Mouse (Mus musculus) CH12.LX (cell line): Measurements from ENCODE around the gene Klc1. TPM values are rescaled to one million over a fixed set of nuclear protein-coding genes. Genes with fewer than 3 reads are reported as not detected.

Experiments
- DNase-seq: peaks from one replicate; pipeline ENCODE4 v3.0.0-alpha.2; 2013; ENCODE audit errors: extremely low read depth
- H3K27ac ChIP-seq: 2 replicates; pipeline ENCODE4 v1.5.1; 2012; ENCODE audit warnings: low read depth, mild to moderate bottlenecking, control low read depth, moderate library complexity; ENCODE audit not compliant: insufficient read depth
- H3K27me3 ChIP-seq: replicated peaks from 2 replicates; pipeline ENCODE3; 2012; ENCODE audit warnings: inconsistent platforms
- H3K36me3 ChIP-seq, 2 experiments: replicated peaks in 1 of 2; 2 replicates each; pipeline versions ENCODE3 to v1.6.1; 2012; ENCODE audit warnings: inconsistent platforms in 1 of 2, low read length in 1 of 2, mild to moderate bottlenecking in 1 of 2, mixed read lengths in 1 of 2, moderate library complexity in 1 of 2; ENCODE audit not compliant: control insufficient read depth in 1 of 2, insufficient read depth in 1 of 2
- H3K4me1 ChIP-seq, 2 experiments: 2 replicates each; pipeline ENCODE4 v1.6.1; 2012; ENCODE audit warnings: inconsistent platforms in 1 of 2, moderate library complexity in 1 of 2; ENCODE audit not compliant: insufficient read depth in 2 of 2, control insufficient read depth in 1 of 2
- H3K4me2 ChIP-seq: 2 replicates; pipeline ENCODE4 v1.6.1; 2012; ENCODE audit warnings: low read depth, mild to moderate bottlenecking, control low read depth; ENCODE audit not compliant: poor library complexity, insufficient read depth, severe bottlenecking
- H3K4me3 ChIP-seq, 3 experiments: fragments of 150-350 bp in 1 of 3; sonication (generic) in 1 of 3; replicated peaks in 1 of 3; 2 replicates each; pipeline versions ENCODE3 to v1.5.1; 2011 to 2012; ENCODE audit warnings: low read depth in 2 of 3, low read length in 2 of 3, mild to moderate bottlenecking in 2 of 3, moderate library complexity in 2 of 3, control low read depth in 1 of 3, improper control_type of control experiment in 1 of 3, inconsistent platforms in 1 of 3, mixed read lengths in 1 of 3; ENCODE audit not compliant: poor library complexity in 1 of 3
- H3K79me2 ChIP-seq: replicated peaks from 2 replicates; pipeline ENCODE4 v1.6.1; 2012; ENCODE audit warnings: mild to moderate bottlenecking, moderate library complexity; ENCODE audit not compliant: control insufficient read depth, poor library complexity, insufficient read depth, severe bottlenecking; ENCODE audit errors: extremely low read depth
- H3K9ac ChIP-seq: 2 replicates; pipeline ENCODE4 v1.6.1; 2012; ENCODE audit warnings: low read depth, mild to moderate bottlenecking, control low read depth, moderate library complexity; ENCODE audit not compliant: insufficient read depth
- H3K9me3 ChIP-seq: replicated peaks from 2 replicates; pipeline ENCODE3; 2012; ENCODE audit warnings: low read length, inconsistent platforms, mixed read lengths
- CHD1 ChIP-seq: IDR thresholded peaks from 2 replicates; pipeline ENCODE4 v1.6.1; 2012; ENCODE audit warnings: low read depth, low read length, improper control_type of control experiment, inconsistent platforms
- CTCF ChIP-seq, 2 experiments: IDR thresholded peaks in 1 of 2; conservative IDR thresholded peaks in 1 of 2; 2 replicates each; pipeline ENCODE4 v1.5.1; 2011 to 2012; ENCODE audit warnings: low read depth in 2 of 2, low read length in 2 of 2, improper control_type of control experiment in 1 of 2, inconsistent platforms in 1 of 2, mild to moderate bottlenecking in 1 of 2, moderate library complexity in 1 of 2
- E2F4 ChIP-seq: IDR thresholded peaks from 2 replicates; pipeline ENCODE4 v1.6.1; 2011; ENCODE audit warnings: low read depth, low read length, improper control_type of control experiment; ENCODE audit not compliant: insufficient replicate concordance
- EP300 ChIP-seq: IDR thresholded peaks from 2 replicates; pipeline ENCODE4 v1.6.1; 2011; ENCODE audit warnings: low read length, improper control_type of control experiment
- ETS1 ChIP-seq: conservative IDR thresholded peaks from 2 replicates; pipeline ENCODE4 v1.6.1; 2012; ENCODE audit warnings: low read depth, mild to moderate bottlenecking, inconsistent platforms, low read length, improper control_type of control experiment, moderate library complexity
- GABPA ChIP-seq: IDR thresholded peaks from 2 replicates; pipeline ENCODE4 v1.6.1; 2012; ENCODE audit warnings: low read depth, low read length, improper control_type of control experiment, inconsistent platforms; ENCODE audit not compliant: insufficient replicate concordance
- HCFC1 ChIP-seq: IDR thresholded peaks from 2 replicates; pipeline ENCODE4 v1.6.1; 2012; ENCODE audit warnings: low read depth, mild to moderate bottlenecking, inconsistent platforms, low read length, improper control_type of control experiment
- IRF4 ChIP-seq: IDR thresholded peaks from 2 replicates; pipeline ENCODE4 v1.6.1; 2014; ENCODE audit warnings: low read depth, mild to moderate bottlenecking, inconsistent platforms, low read length, improper control_type of control experiment
- MAX ChIP-seq: IDR thresholded peaks from 2 replicates; pipeline ENCODE4 v1.6.1; 2011; ENCODE audit warnings: low read length, improper control_type of control experiment
- MAZ ChIP-seq: IDR thresholded peaks from 2 replicates; pipeline ENCODE4 v1.6.1; 2012; ENCODE audit warnings: low read depth, mild to moderate bottlenecking, inconsistent platforms, low read length, improper control_type of control experiment, moderate library complexity
- MEF2A ChIP-seq: IDR thresholded peaks from 2 replicates; pipeline ENCODE4 v1.6.1; 2014; ENCODE audit warnings: low read depth, mild to moderate bottlenecking, inconsistent platforms, low read length, improper control_type of control experiment, borderline replicate concordance
- NELFE ChIP-seq: IDR thresholded peaks from 2 replicates; pipeline ENCODE4 v1.6.1; 2011; ENCODE audit warnings: low read depth, low read length, improper control_type of control experiment
- NRF1 ChIP-seq: IDR thresholded peaks from 2 replicates; pipeline ENCODE4 v1.6.1; 2014; ENCODE audit warnings: low read depth, mild to moderate bottlenecking, inconsistent platforms, low read length, improper control_type of control experiment, moderate library complexity
- UBTF ChIP-seq: IDR thresholded peaks from 2 replicates; pipeline ENCODE4 v1.6.1; 2012; ENCODE audit warnings: low read depth, mild to moderate bottlenecking, inconsistent platforms, low read length, improper control_type of control experiment, moderate library complexity
- USF1 ChIP-seq: IDR thresholded peaks from 2 replicates; pipeline ENCODE4 v1.6.1; 2014; ENCODE audit warnings: low read depth, mild to moderate bottlenecking, inconsistent platforms, low read length, improper control_type of control experiment
- ZC3H11A ChIP-seq: IDR thresholded peaks from 2 replicates; pipeline ENCODE4 v1.6.1; 2012; ENCODE audit warnings: low read depth, mild to moderate bottlenecking, inconsistent platforms, low read length, improper control_type of control experiment
- ZMIZ1 ChIP-seq: IDR thresholded peaks from 2 replicates; pipeline ENCODE4 v1.6.1; 2012; ENCODE audit warnings: low read depth, mild to moderate bottlenecking, inconsistent platforms, low read length, improper control_type of control experiment
- dilution Hi-C: fragments of 300-500 bp; cut with MboI; formaldehyde crosslinking; loops from 2 replicates; pipeline ENCODE4 v1.14.3; 2020; ENCODE audit warnings: low sequenced_read_pairs; ENCODE audit not compliant: extremely low pct_unique_long_range_greater_than_20kb, extremely low pct_ligation_motif_present
- in situ Hi-C: fragments of 300-500 bp; cut with MboI; formaldehyde crosslinking; loops from 3 replicates; pipeline ENCODE4 v1.14.3; 2019; ENCODE audit warnings: low sequenced_read_pairs, low pct_ligation_motif_present, low pct_unique_long_range_greater_than_20kb, mixed read lengths
- polyA plus RNA-seq: library from polyadenylated mRNA; unstranded; fragments of >175 nt; gene quantifications from 2 replicates; pipeline ENCODE4 v1.2.1, GENCODE M21; 2012; ENCODE audit warnings: low read depth; ENCODE audit not compliant: insufficient read length
- total RNA-seq, 2 experiments: library from RNA; depleted of rRNA; stranded (reverse); fragments of 300-350 nt in 1 of 2; fragments of >200 nt in 1 of 2; gene quantifications; 2 replicates each; pipeline ENCODE4 v1.2.3; 2012 to 2014

Gene Klc1
- total and polyA plus RNA-seq, 3 experiments = 45.6 to 77.0 (median 55.1) TPM

DNA sequence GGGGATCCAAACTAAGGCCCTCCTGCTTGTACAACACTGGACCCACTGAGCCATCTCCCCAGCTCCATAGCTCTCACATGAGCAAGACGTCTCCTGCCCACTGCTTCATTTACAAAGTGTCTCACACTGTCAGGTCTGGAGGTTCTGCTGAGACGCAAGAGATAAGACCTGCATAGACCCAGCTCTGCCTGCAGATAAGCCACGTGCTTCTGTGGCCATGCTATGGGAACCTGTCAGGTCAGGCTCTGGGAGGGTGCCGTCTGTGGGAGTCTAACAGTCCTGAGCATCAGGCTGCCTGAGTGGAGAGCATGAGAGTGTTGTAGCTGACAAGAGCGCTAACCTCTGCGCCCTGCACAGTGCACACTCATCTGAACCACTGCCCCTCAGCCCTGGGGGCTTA is 28.4 kb downstream of the Klc1 start:
- no peak for DNase-seq
- in situ Hi-C loops (no loop called here), dilution Hi-C loops (no loop called here)
- Histone ChIP-seq H3K4me2 (no peak overlapping the region), H3K9ac (no peak overlapping the region), H3K4me3 (no peak overlapping the region), H3K4me1 (peaks cover 5 to 27% of the 10 kb centered on the region in 2 experiments), H3K9me3 (no peaks in the 10 kb centered on the region), H3K79me2 (no peaks in the 10 kb centered on the region; the same call in 1 of the 2 replicates), H3K36me3 (peaks cover 78 to 94% of the 10 kb centered on the region in 2 experiments), H3K27ac (no peak overlapping the region), H3K27me3 (no peaks in the 10 kb centered on the region)
- TF ChIP-seq ZC3H11A = no peak
- no peak for TF ChIP-seq E2F4
- TF ChIP-seq ETS1 = no peak
- no peak for TF ChIP-seq HCFC1

DNA sequence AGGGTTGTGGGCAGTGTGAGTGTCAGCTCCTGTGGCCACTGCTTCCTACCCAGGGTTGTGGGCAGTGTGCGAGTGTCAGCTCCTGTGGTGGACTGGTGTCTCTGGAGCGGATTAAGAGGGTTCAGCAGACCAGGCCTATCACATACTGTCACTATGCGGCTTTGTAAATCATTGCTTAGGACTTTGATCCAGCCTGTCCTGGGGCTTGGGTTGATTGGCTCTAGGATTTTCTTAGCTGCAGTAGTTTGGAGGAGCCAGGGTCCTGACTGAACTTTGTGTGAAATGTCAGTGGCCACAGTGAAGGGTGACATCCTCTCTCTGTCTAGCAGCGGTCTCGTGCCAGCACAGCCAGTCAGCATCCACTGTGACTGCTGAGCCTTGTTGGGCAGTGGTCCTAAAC is 31.4 kb downstream of the Klc1 start:
- Histone ChIP-seq H3K4me1 (peaks cover 13 to 52% of the 10 kb centered on the region in 2 experiments), H3K4me3 (no peak overlapping the region), H3K9me3 (no peaks in the 10 kb centered on the region), H3K36me3 (peaks cover 64 to 87% of the 10 kb centered on the region in 2 experiments), H3K9ac (no peak overlapping the region), H3K4me2 (no peak overlapping the region), H3K27ac (no peak overlapping the region)
- dilution Hi-C loops = no loop called here
- no peak for TF ChIP-seq NRF1
- no peak for TF ChIP-seq E2F4
- no peak for TF ChIP-seq ZMIZ1
- TF ChIP-seq USF1 = no peak
- TF ChIP-seq EP300 = no peak
- TF ChIP-seq MAX = no peak
- TF ChIP-seq MEF2A = no peak
- TF ChIP-seq, all 38 proteins: peak for 0
- no peak for DNase-seq
- no peaks in the 10 kb centered on the region for H3K27me3 ChIP-seq
- no peaks in the 10 kb centered on the region; the same call in 1 of the 2 replicates for H3K79me2 ChIP-seq
- in situ Hi-C loops = no loop called here

DNA sequence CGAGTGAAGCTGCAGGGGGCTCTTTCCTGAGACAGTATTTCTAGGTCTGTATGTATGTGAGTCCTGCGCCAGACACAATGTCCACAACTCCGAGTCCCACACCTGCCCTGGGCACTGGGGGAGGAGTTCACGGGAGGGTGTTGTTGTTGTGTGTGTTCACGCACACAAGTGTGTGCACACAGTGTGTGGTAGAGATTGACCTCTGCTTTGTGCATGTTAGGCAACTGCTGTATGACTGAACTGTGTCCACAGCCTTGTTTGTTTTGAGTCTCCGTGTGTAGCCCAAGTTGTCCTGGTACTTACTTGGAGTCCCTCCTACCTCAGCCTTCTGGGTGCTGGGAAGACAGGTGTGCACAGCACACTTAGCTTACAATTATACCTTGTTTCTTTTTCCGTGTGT is 32.0 kb downstream of the Klc1 start:
- Histone ChIP-seq H3K36me3 (peaks cover 64 to 87% of the 10 kb centered on the region in 2 experiments), H3K27ac (no peak overlapping the region), H3K79me2 (no peaks in the 10 kb centered on the region; the same call in 1 of the 2 replicates), H3K4me1 (peaks cover 18 to 57% of the 10 kb centered on the region in 2 experiments)
- dilution Hi-C loops = no loop called here
- no peak for TF ChIP-seq MAZ
- no peak for TF ChIP-seq IRF4
- TF ChIP-seq CHD1 = no peak
- TF ChIP-seq GABPA = no peak
- TF ChIP-seq MEF2A = no peak
- no peak for TF ChIP-seq UBTF
- no peak for TF ChIP-seq CTCF (conservative IDR thresholded peaks at IDR 0.05 in 1 of 2, IDR thresholded peaks at IDR 0.05 in 1 of 2; ENCODE audit: low read depth in 2 of 2, low read length in 2 of 2)
- TF ChIP-seq NELFE = no peak
- TF ChIP-seq NRF1 = no peak
- TF ChIP-seq, all 38 proteins: peak for 0
- no peak for DNase-seq
- no peak overlapping the region for H3K9ac ChIP-seq
- no peaks in the 10 kb centered on the region for H3K27me3 ChIP-seq
- H3K4me2 ChIP-seq = no peak overlapping the region
- H3K9me3 ChIP-seq = no peaks in the 10 kb centered on the region
- in situ Hi-C loops = no loop called here
- no peak overlapping the region for H3K4me3 ChIP-seq
